Mouse (Mus musculus): Measurements from ENCODE around the gene Tmem160.

Gene Tmem160

GRCm38 (mm10) chr7:16491759-16492158, 39.2 kb downstream of the Tmem160 start:
- DNase-seq (ENCODE audit: low read depth, low spot score) = peak; percentile 71

- no peak for DNase-seq (ENCODE audit: low read depth, low spot score)
Observed at GRCm38 (mm10) chr7:16492211-16492610, 39.6 kb downstream of the Tmem160 start.

- peak; percentile 30 for DNase-seq (ENCODE audit: low read depth, low spot score)
Observed at GRCm38 (mm10) chr7:16493361-16493760, 40.8 kb downstream of the Tmem160 start.

GRCm38 (mm10) chr7:16496260-16496659, 43.7 kb downstream of the Tmem160 start:
- no peak for DNase-seq (ENCODE audit: low read depth, low spot score)

GRCm38 (mm10) chr7:16499671-16500104, 47.1 kb downstream of the Tmem160 start:
- no peak for DNase-seq (ENCODE audit: low read depth, low spot score)

GRCm38 (mm10) chr7:16501571-16501970, 49.0 kb downstream of the Tmem160 start:
- no peak for DNase-seq (ENCODE audit: low read depth, low spot score)

- DNase-seq (ENCODE audit: low read depth, low spot score) = no peak
Observed at GRCm38 (mm10) chr7:16504573-16505225, 52.1 kb downstream of the Tmem160 start.

Measured in mesoderm, embryonic 11.5 days (tissue).